Mouse (Mus musculus): ENCODE results near the gene Wipf2.

Wipf2 gene

DNA sequence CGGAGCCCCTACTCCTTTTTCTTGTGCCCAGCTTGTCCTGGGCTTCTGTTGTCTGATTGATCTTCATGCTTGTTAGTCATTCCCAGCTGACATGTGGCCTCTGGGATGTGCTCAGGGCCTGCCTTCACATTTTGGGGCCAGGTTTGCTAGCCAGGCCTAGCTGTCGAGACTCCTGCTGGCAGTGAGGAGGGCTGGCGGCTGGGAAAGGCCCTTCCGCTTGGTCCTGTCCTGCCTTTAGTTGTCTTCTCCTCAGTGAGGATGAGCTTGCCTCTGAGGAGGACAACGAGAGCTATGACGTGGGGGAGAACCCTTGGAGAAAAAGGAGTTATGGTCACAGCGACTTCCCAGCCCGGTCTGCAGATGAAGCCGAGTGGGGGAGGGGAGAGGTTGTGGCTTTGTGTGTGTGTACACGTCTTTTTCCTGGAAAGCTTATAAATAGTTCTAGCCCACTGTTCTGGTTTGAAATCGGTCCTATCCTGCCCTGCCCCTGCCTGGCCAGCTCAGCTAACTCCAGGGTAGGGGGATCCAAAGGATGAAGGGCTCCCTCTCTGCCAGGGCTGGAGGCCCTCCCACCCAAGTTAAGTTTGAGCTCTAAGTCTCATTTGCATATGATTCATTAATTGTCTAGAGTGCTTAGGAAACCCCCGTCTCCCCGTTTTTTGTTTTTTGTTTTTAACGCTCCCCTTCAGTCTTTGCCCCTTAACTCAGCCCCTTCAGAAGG lies 80.5 kb downstream of the Wipf2 start:
- DNase-seq (ENCODE audit: low spot score in 2 of 2) = peak in 1 of 2 experiments; percentile 77

- DNase-seq (ENCODE audit: low spot score in 2 of 2) = peak; percentile 67 to 69
Measured at GRCm38 (mm10) chr11:98944897-98945604, 81.6 kb downstream of the Wipf2 start.

GRCm38 (mm10) chr11:98945605-98945977 lies 82.2 kb downstream of the Wipf2 start:
- no peak for DNase-seq (ENCODE audit: low spot score in 2 of 2)

DNA sequence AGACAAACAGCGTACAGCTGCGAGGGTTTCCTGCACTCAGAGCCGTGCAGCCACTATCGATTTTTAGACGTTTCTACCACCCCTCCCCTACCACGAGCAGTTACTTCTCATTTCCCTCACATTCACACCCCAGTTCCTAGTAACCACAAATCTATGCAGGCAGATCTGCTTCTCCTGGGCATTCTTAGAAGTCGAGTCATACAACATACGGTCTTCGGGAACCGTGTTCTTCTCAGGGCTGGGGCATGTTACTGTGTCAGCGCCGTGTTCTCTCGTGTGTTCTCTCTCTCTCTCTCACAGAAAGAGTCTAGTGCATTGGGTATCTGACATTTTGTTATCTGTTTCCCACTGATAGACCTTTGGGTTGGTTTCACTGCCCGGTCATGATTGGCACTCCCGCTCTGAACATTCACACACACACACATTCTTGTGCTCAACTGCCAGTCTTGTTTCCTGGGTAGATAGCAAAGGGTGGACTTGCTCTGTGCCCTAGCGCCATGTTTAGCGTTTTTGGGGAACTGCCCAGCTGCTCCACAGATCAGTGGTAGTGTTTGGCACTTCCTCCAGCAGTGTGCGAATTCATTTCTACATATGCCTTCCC lies 84.6 kb downstream of the Wipf2 start:
- no peak for DNase-seq (ENCODE audit: low spot score in 2 of 2)

GRCm38 (mm10) chr11:98949242-98949957 lies 86.0 kb downstream of the Wipf2 start:
- DNase-seq (ENCODE audit: low spot score in 2 of 2) = no peak

GRCm38 (mm10) chr11:98949958-98950460 lies 86.6 kb downstream of the Wipf2 start:
- DNase-seq (ENCODE audit: low spot score in 2 of 2) = no peak

DNA sequence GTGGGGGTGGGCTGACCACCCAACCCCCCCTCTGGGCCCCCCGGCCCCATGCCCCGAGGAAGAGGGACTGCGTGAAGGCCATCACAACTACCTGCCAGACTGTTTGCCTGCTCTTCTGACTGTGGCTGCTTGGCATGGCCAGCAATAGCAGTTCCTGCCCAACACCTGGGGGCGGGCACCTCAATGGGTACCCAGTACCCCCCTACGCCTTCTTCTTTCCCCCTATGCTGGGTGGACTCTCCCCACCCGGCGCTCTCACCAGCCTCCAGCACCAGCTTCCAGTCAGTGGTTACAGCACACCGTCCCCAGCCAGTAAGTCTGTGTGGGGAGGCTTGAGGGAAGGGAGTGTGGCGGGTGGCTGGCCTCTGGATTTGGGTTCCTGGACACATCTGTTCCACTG lies 87.0 kb downstream of the Wipf2 start:
- no peak for DNase-seq (ENCODE audit: low spot score in 2 of 2)

GRCm38 (mm10) chr11:98951026-98951906 lies 87.8 kb downstream of the Wipf2 start:
- no peak for DNase-seq (ENCODE audit: low spot score in 2 of 2)

DNA sequence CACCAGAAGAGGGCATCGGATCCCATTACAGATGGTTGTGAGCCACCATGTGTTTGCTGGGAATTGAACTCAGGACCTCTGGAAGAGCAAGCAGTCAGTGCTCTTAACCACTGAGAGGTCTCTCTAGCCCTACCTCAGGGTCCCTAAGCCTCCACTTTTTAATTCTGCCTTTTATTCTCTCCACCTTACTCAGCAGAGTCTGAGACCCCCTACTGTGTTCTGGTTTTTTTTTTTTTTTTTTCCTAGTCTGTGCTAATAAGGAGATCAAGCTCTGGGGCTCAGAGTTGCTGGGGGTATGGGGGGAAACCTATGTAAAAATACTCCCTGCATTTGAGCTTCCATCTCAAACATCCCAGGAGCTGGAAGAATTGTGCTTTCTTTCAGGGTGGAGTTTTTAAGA lies 88.7 kb downstream of the Wipf2 start:
- no peak for DNase-seq (ENCODE audit: low spot score in 2 of 2)

- DNase-seq (ENCODE audit: low spot score in 2 of 2) = no peak
Measured at GRCm38 (mm10) chr11:98952736-98953135, 89.3 kb downstream of the Wipf2 start.

DNA sequence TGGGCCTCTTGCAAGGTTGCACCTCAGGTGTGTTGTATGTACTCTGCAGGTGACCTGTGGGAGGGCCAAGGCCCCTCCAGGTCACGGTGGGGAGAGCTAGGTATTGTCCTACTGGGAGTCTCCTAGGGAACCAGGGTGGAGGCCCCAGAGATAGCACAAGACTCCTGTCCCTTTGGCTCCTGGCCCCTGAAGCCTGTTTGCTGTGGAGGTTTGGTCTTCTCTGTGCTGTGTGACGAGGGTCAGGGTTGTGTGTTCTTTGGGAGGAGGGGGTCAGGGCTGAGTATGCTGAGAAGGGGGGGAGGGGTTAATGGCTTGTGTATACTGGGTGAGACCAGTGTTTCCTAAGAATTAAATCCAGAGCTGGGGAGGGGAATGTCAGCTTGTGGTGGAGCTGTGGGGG lies 89.9 kb downstream of the Wipf2 start:
- no peak for DNase-seq (ENCODE audit: low spot score in 2 of 2)

DNA sequence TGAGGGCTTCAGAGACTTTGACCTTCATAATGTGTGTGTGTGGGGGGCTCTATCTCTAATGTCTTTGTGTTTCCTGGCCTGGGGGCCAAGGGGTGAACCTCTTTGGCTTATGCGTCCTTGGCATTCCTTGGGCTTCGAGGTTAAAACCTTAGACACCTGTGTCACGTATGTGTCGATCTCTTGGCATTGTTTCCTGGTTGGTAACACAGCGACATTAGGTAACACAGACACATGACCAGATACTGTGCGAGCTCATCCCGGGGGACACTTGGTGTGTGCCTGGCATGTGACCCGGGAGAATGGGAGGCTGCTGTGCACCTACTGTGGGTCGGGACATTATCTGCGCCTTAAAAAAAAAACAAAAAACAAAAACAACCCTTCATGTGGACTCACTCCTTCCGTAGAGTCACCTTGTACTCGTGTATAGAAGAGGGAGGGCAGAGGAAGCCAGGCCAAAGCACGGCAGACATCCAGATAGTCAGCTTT lies 90.4 kb downstream of the Wipf2 start:
- no peak for DNase-seq (ENCODE audit: low spot score in 2 of 2)

DNA sequence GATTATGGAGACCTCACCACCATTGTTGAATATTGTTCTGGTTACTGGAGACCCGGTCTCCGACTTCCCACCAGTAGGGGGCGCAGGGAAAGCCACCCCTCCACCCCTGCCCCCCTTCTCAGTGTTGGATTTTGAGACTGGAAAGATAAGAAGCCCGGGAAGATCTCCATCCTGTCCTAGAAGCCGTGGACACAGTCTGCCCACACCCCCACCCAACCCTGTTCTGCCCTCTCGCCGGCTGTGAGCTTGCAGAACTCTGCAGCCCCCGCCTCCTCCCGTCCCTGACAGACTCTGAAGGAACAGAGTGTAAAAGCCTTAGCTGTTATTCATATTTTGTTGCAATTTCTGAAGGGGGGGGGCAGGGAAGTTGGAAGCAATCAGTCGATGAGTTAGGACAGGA lies 90.9 kb downstream of the Wipf2 start:
- peak in 1 of 2 experiments; percentile 59 for DNase-seq (ENCODE audit: low spot score in 2 of 2)

Measured in natural killer cell, adult 2 months (primary cell).